Mouse (Mus musculus): ENCODE results near the gene Banp. TPM values are rescaled to one million over a fixed set of nuclear protein-coding genes. Genes with fewer than 3 reads are reported as not detected.

Gene Banp
- total and polyA plus RNA-seq, 3 experiments = 14.9 to 34.2 (median 25.7) TPM

DNA sequence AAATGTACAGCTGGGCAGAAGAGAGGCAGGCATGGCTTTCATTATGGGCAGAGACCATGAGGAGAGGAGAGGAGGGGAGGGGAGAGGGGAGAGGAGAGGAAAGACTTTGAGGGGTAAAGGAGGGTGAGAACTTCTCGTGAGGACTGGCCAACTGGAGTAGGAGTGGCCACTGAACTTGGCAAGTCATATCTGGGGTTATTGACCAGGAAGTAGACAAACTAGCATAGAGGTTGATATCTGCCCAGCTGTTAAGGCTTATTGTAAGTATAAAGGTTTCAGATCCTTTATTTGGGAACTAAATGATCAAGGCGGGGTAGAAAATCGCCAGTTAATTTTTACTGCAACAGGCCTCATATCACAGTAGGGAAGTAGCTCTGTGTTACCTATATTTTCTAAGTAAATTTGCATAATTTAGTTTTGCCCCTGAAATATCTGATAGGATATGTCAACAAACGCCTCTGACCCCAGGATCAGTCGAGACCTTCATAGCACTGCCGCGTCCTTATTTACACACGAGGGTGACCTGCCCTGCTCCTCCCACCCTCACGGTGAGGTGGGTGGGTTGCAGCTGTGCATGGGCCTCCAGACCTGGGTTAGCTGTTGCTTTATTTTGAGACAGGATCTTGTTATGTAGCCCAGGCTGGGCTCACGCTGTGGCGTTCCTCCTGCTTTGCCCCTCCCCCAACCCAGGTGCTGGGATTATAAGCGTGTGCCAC, 113.1 kb downstream of the Banp start:
- Histone ChIP-seq H3K27ac (ENCODE audit: insufficient read depth, low read depth) (no peak overlapping the region), H3K79me2 (replicated peaks; ENCODE audit: control insufficient read depth, extremely low read depth, insufficient read depth, poor library complexity, severe bottlenecking) (no peaks in the 10 kb centered on the region), H3K9me3 (replicated peaks; ENCODE audit: low read length) (no peaks in the 10 kb centered on the region), H3K27me3 (replicated peaks) (peaks cover 19% of the 10 kb centered on the region), H3K36me3 (replicated peaks in 1 of 2; ENCODE audit: control insufficient read depth in 1 of 2, insufficient read depth in 1 of 2, low read length in 1 of 2) (no peaks in the 10 kb centered on the region), H3K4me3 (replicated peaks in 1 of 3; ENCODE audit: low read depth in 2 of 3, low read length in 2 of 3, poor library complexity in 1 of 3) (no peak overlapping the region), H3K9ac (ENCODE audit: insufficient read depth, low read depth) (no peak overlapping the region), H3K4me1 (ENCODE audit: control insufficient read depth in 1 of 2, insufficient read depth in 2 of 2) (peaks cover 25 to 28% of the 10 kb centered on the region in 2 experiments), H3K4me2 (ENCODE audit: insufficient read depth, low read depth, poor library complexity, severe bottlenecking) (no peak overlapping the region)
- in situ Hi-C loops (cut with MboI; ENCODE audit: low pct_ligation_motif_present, low pct_unique_long_range_greater_than_20kb, low sequenced_read_pairs) = no loop called here
- TF ChIP-seq MYC (IDR thresholded peaks at IDR 0.05; ENCODE audit: low read depth, low read length) (no peak), EP300 (IDR thresholded peaks at IDR 0.05; ENCODE audit: low read length) (no peak), SIN3A (IDR thresholded peaks at IDR 0.05; ENCODE audit: low read length) (no peak), MAZ (IDR thresholded peaks at IDR 0.05; ENCODE audit: low read depth, low read length) (no peak), POLR2AphosphoS2 (IDR thresholded peaks at IDR 0.05; ENCODE audit: low read depth, low read length) (no peak), RCOR1 (conservative IDR thresholded peaks at IDR 0.05; ENCODE audit: low read depth, low read length) (no peak), JUN (IDR thresholded peaks at IDR 0.05; ENCODE audit: insufficient read depth, low read depth, low read length) (no peak), CTCF (conservative IDR thresholded peaks at IDR 0.05 in 1 of 2, IDR thresholded peaks at IDR 0.05 in 1 of 2; ENCODE audit: low read depth in 2 of 2, low read length in 2 of 2) (no peak), CHD2 (IDR thresholded peaks at IDR 0.05; ENCODE audit: low read length) (no peak), PAX5 (IDR thresholded peaks at IDR 0.05; ENCODE audit: low read length) (no peak)
- no peak for DNase-seq (ENCODE audit: extremely low read depth)
- dilution Hi-C loops (cut with MboI; ENCODE audit: extremely low pct_ligation_motif_present, extremely low pct_unique_long_range_greater_than_20kb, low sequenced_read_pairs) = no loop called here

DNA sequence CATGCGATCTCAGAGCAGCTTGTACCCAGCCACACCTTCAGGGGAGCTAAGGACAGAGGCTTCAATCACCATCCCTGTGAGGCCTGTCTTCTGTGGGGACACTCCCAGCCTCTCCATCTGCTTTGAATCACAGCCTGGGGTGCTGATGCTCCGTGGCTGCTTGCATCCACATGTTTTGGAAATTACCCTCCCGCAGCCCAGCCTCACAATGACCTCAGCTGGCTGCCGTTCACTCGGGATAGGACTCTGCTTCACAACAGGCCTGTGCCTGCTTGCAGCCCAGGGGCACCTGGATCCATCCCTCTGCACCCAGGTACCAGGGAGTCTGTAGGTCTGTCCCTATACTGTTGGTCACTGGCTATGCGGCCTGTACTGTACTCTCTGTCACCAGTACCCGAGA, 114.8 kb downstream of the Banp start:
- H3K36me3 ChIP-seq (replicated peaks in 1 of 2; ENCODE audit: control insufficient read depth in 1 of 2, insufficient read depth in 1 of 2, low read length in 1 of 2) = no peaks in the 10 kb centered on the region
- no peak for TF ChIP-seq NELFE (IDR thresholded peaks at IDR 0.05; ENCODE audit: low read depth, low read length)
- TF ChIP-seq SIN3A (IDR thresholded peaks at IDR 0.05; ENCODE audit: low read length) = no peak
- no peak for TF ChIP-seq USF1 (IDR thresholded peaks at IDR 0.05; ENCODE audit: low read depth, low read length)
- no peak for TF ChIP-seq MXI1 (IDR thresholded peaks at IDR 0.05; ENCODE audit: low read depth, low read length)
- no peak for TF ChIP-seq MEF2A (IDR thresholded peaks at IDR 0.05; ENCODE audit: borderline replicate concordance, low read depth, low read length)
- no peak for TF ChIP-seq CHD1 (IDR thresholded peaks at IDR 0.05; ENCODE audit: low read depth, low read length)
- no peak for TF ChIP-seq UBTF (IDR thresholded peaks at IDR 0.05; ENCODE audit: low read depth, low read length)
- TF ChIP-seq POLR2AphosphoS2 (IDR thresholded peaks at IDR 0.05; ENCODE audit: low read depth, low read length) = no peak
- no peak for TF ChIP-seq GABPA (IDR thresholded peaks at IDR 0.05; ENCODE audit: insufficient replicate concordance, low read depth, low read length)
- TF ChIP-seq MAX (IDR thresholded peaks at IDR 0.05; ENCODE audit: low read length) = no peak
- H3K4me1 ChIP-seq (ENCODE audit: control insufficient read depth in 1 of 2, insufficient read depth in 2 of 2) = peaks cover 16% of the 10 kb centered on the region in 2 experiments
- DNase-seq (ENCODE audit: extremely low read depth) = no peak
- H3K4me3 ChIP-seq (replicated peaks in 1 of 3; ENCODE audit: low read depth in 2 of 3, low read length in 2 of 3, poor library complexity in 1 of 3) = no peak overlapping the region
- H3K79me2 ChIP-seq (replicated peaks; ENCODE audit: control insufficient read depth, extremely low read depth, insufficient read depth, poor library complexity, severe bottlenecking) = no peaks in the 10 kb centered on the region
- no peaks in the 10 kb centered on the region for H3K9me3 ChIP-seq (replicated peaks; ENCODE audit: low read length)
- H3K9ac ChIP-seq (ENCODE audit: insufficient read depth, low read depth) = no peak overlapping the region
- peaks cover 27% of the 10 kb centered on the region for H3K27me3 ChIP-seq (replicated peaks)
- in situ Hi-C loops (cut with MboI; ENCODE audit: low pct_ligation_motif_present, low pct_unique_long_range_greater_than_20kb, low sequenced_read_pairs) = no loop called here
- dilution Hi-C loops (cut with MboI; ENCODE audit: extremely low pct_ligation_motif_present, extremely low pct_unique_long_range_greater_than_20kb, low sequenced_read_pairs) = no loop called here
- H3K4me2 ChIP-seq (ENCODE audit: insufficient read depth, low read depth, poor library complexity, severe bottlenecking) = no peak overlapping the region
- H3K27ac ChIP-seq (ENCODE audit: insufficient read depth, low read depth) = no peak overlapping the region
